Comparison of ENCODE assay signal across 15 mouse cellular contexts in the genomic region with DNA sequence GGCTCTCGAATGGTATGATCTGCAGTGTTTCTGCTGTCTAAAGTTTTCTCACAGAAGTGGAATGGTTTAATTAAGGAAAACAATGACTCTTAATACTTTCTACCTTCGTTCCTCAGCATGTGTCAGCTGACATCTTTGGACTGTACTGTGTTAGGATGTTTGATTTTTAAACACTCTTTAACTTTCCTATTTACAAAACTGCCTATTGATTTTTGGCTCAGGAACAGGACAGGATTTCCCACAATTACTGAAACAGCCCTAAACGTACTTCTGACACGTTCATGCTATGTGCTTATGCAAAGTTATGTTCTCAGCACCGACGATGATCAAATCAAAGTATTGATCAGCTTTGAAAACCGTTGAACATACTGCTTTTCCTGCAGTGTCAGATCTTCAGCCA.
"Had no signal": no experiment of that assay in that cellular context is flagged by ENCODE, and none has a peak within 500 bp of the region (broad histone marks: within the 10 kb centered on the region; RNA-seq: fewer than 3 reads in every experiment).

No protein-coding gene starts in this region.

- H3K27ac ChIP-seq: stomach, embryonic 15.5 days; stomach, postnatal 0 days had no signal

- H3K4me1 ChIP-seq: stomach, embryonic 15.5 days had no signal

- H3K4me2 ChIP-seq: neural tube, embryonic 15.5 days; stomach, embryonic 15.5 days had no signal

- H3K36me3 ChIP-seq: neural tube, embryonic 15.5 days; stomach, embryonic 15.5 days had no signal

- H3K9me3 ChIP-seq: neural tube, embryonic 15.5 days; stomach, embryonic 15.5 days had no signal

- DNase-seq: retina, postnatal 1 day; right cerebral cortex, adult 18-20 months; right cerebral cortex, postnatal 14 days; right cerebral cortex, postnatal 25 days; right cerebral cortex, postnatal 4 days; spleen, adult 18-20 months; thymus, adult 18-20 months; thymus, adult 2 months; thymus, postnatal 14 days; thymus, postnatal 25 days; thymus, postnatal 36 days; thymus, postnatal 4 days had no signal

- H3K27me3 ChIP-seq: neural tube, embryonic 15.5 days; stomach, embryonic 15.5 days had no signal

- H3K9ac ChIP-seq: neural tube, embryonic 15.5 days; stomach, embryonic 15.5 days had no signal

- H3K4me3 ChIP-seq: neural tube, embryonic 15.5 days; stomach, embryonic 15.5 days had no signal
